Mouse (Mus musculus) gastrocnemius, postnatal 10 days (tissue): Measurements from ENCODE around the gene Rtl3. TPM values are rescaled to one million over a fixed set of nuclear protein-coding genes. Genes with fewer than 3 reads are reported as not detected.

Experiments
- DNase-seq: peaks from one replicate; pipeline ENCODE4 v3.0.0; 2021; ENCODE audit warnings: mixed read lengths
- long read RNA-seq, 2 experiments: library from polyadenylated mRNA; stranded (forward); transcript quantifications; one replicate each; pipeline ENCODE4 v2.0.0; 2021
- total RNA-seq, 2 experiments: library from RNA; stranded (reverse); gene quantifications; 2 replicates each; pipeline ENCODE4 v1.2.3; 2021

Rtl3 gene
- 10 to 100 TPM; 16.9 to 18.7 TPM for total RNA-seq
- long read RNA-seq, experiment 1, transcript Rtl3-201 (2 exons, 2,948 nt) = major isoform, 11 of 14 reads
- long read RNA-seq, experiment 1, partial matches to known transcripts = 0 of 14 reads
- long read RNA-seq, experiment 1, other reads (novel, unspliced or antisense) = 3 of 14 reads
- long read RNA-seq, experiment 2, partial matches to known transcripts = 0 of 4 reads
- long read RNA-seq, experiment 2, other reads (novel, unspliced or antisense) = 2 of 4 reads

- DNase-seq = no peak
Observed at GRCm38 (mm10) chrX:106840409-106840808, at the start of gene Rtl3. Gene Rtl3 (minus strand): TSS chrX:106840644.

- peak; percentile 8 for DNase-seq
Observed at GRCm38 (mm10) chrX:106872315-106872714, 31.9 kb upstream of the Rtl3 start.

- no peak for DNase-seq
Observed at GRCm38 (mm10) chrX:106871894-106872293, 31.4 kb upstream of the Rtl3 start.

DNA sequence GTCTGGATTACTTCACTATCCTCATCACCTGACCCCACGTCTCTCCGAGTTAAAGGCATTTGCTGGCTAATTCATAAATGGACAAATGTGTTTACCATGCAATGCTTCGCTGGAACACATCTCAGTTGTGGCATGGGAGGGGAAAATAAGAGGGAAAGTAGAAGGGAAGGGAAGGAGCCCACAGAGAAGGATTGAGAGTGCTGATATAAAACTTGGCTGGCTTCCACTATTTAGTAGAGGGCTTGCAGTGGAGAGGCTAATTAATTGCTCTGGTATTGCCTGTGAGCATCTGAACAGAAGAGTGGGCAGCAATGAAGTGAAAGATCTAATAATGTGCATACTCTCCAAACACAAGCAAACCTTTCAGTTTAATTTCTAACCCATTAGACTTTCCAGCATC, 31.0 kb upstream of the Rtl3 start:
- DNase-seq = no peak

DNA sequence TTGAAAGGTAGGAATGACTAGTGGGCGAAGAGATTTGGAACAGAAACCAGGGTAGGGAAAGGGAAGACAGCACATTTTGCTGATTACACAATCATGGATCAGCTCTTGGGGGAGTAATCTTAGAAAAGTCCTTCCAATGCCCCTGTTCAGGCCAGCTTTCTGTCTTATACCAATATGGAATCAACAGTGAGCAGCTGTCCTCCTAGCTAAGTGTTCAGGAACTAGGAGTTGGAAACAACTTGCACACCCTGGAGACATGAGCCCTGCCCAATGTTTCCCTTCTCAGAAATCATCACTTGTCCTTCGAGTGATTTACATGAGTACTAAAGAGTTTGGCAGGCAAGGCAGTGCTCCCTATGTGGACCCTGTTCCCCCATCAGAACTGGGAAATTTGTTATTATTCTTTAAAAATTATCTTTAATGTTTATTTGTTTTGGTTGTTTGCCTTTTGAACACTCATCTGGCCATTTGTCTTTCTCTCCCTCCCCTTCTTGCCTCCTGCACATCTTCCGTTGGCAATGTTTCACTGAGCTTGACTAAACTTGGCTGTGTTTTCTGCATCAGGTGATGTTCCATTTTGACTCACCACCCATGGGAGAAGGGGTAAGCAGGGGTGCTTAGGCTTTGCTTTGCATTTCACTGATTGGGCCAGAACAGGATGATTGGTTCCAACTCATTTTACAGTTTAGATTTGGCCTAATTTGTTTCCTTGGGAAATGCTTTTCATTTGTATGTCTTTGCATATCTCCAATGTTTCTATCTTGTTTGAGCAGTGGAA, 13.3 kb upstream of the Rtl3 start:
- peak; percentile 3 for DNase-seq

- DNase-seq = peak; percentile 34
Observed at GRCm38 (mm10) chrX:106839591-106839990, 853 bp downstream of the Rtl3 start.

DNA sequence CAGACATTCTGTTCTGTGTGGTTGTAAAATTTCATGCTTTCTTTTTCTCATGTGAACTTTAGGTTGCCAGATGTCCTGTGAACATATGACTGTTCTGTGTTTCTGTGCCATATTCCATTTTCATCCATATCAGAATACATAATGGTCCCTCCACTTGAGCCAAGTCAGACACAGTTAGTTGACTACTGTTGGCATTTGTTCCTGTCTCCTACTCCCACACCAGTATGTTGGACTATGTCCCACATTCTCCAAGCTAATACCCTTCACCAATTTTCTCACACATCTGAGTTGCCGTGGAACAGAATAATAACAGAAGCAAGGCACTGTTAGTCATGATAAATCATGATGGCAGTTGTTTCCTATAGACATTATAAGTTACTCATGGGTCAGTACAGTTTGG, 9.9 kb downstream of the Rtl3 start:
- DNase-seq = no peak

- DNase-seq = no peak
Observed at GRCm38 (mm10) chrX:106809560-106810226, 30.8 kb downstream of the Rtl3 start.

GRCm38 (mm10) chrX:106804387-106804786, 36.1 kb downstream of the Rtl3 start:
- no peak for DNase-seq

- DNase-seq = no peak
Observed at GRCm38 (mm10) chrX:106794686-106795085, 45.8 kb downstream of the Rtl3 start.

Other genes starting within 250 kb of the Rtl3 start
- 1 to 10 TPM in 1 of 2 experiments, under 1 TPM in 1; 0.75 to 1.5 TPM for gene Cysltr1, start 237.0 kb downstream of the Rtl3 start, total RNA-seq
- 10 to 100 TPM; 10.4 to 11.4 TPM for gene Lpar4, start 80.0 kb upstream of the Rtl3 start, total RNA-seq
- gene P2ry10, start 247.8 kb upstream of the Rtl3 start, total RNA-seq = under 1 TPM; 0.12 to 0.16 TPM